Mouse (Mus musculus): ENCODE results near the gene Slc25a13. TPM values are rescaled to one million over a fixed set of nuclear protein-coding genes. Genes with fewer than 3 reads are reported as not detected.

Slc25a13 gene
- polyA plus RNA-seq, 1 experiment from 2014 or later: 50.1 TPM

DNA sequence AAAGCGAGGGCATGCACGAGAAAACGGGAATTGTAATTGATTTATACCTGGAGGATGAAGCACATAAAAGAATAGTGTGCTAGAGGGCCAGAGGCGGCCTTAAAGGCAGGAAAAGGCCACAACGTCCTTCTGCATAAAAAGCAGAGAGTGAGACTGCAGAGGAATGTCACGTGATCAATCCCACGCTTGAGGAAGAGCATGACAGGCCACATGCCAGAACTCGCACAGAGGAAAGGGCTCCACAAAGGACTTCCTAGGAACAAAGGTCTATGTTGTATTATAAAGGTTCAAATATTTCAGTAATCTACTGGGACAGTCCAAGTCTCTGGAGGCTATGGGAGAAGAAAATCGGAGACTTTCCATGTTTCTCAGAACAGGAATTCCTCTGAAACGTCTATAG, 63.5 kb downstream of the Slc25a13 start:
- Histone ChIP-seq H3K4me1 (ENCODE audit: control insufficient read depth, insufficient read depth, low read length) (no peaks in the 10 kb centered on the region), H3K9ac (ENCODE audit: low read length) (no peak overlapping the region), H3K4me2 (ENCODE audit: low read depth, severe bottlenecking) (no peak overlapping the region), H3K27me3 (ENCODE audit: control insufficient read depth, insufficient read depth, low read length) (no peaks in the 10 kb centered on the region), H3K4me3 (ENCODE audit: low read depth, low read length) (no peak overlapping the region), H3K27ac (replicated peaks; ENCODE audit: low read depth, low read length) (no peak overlapping the region), H3K9me3 (ENCODE audit: control insufficient read depth, low read length) (no peaks in the 10 kb centered on the region), H3K36me3 (ENCODE audit: control insufficient read depth, insufficient read depth, low read length) (no peaks in the 10 kb centered on the region; the same call in 1 of the 2 replicates)
- ATAC-seq (ENCODE audit: insufficient number of reproducible peaks, low FRiP score, low TSS enrichment, low read depth) (no peak), DNase-seq (ENCODE audit: low spot score) (no peak)
- WGBS: 76% methylated on average over 10 of the region's 10 CpGs

DNA sequence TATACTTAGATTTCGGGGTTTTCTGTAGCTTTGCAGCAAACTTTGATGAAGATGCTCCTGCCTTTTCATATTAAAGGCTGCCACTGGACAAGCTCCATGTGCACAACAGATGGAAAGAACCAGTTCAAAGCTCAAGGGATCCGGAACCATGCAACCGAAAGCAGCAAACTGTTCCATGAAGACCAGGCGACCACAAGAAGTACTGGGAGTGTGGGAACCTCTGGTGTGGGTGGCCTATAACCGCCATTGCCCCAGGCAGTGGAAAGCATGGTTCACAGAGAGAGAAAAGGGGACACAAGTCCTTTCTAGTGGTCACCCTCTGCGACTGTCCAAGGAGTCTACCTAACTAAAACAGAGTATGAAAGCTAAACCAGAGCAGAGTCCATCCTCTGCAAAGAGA, 66.2 kb downstream of the Slc25a13 start:
- Histone ChIP-seq H3K4me3 (ENCODE audit: low read depth, low read length) (no peak overlapping the region), H3K36me3 (ENCODE audit: control insufficient read depth, insufficient read depth, low read length) (no peaks in the 10 kb centered on the region; the same call in 1 of the 2 replicates), H3K27ac (replicated peaks; ENCODE audit: low read depth, low read length) (no peak overlapping the region), H3K4me1 (ENCODE audit: control insufficient read depth, insufficient read depth, low read length) (no peaks in the 10 kb centered on the region), H3K4me2 (ENCODE audit: low read depth, severe bottlenecking) (no peak overlapping the region), H3K9me3 (ENCODE audit: control insufficient read depth, low read length) (no peaks in the 10 kb centered on the region), H3K27me3 (ENCODE audit: control insufficient read depth, insufficient read depth, low read length) (no peaks in the 10 kb centered on the region), H3K9ac (ENCODE audit: low read length) (no peak overlapping the region)
- no peak for DNase-seq (ENCODE audit: low spot score)
- no peak for ATAC-seq (ENCODE audit: insufficient number of reproducible peaks, low FRiP score, low TSS enrichment, low read depth)
- 92% methylated on average over 6 of the region's 6 CpGs for WGBS

DNA sequence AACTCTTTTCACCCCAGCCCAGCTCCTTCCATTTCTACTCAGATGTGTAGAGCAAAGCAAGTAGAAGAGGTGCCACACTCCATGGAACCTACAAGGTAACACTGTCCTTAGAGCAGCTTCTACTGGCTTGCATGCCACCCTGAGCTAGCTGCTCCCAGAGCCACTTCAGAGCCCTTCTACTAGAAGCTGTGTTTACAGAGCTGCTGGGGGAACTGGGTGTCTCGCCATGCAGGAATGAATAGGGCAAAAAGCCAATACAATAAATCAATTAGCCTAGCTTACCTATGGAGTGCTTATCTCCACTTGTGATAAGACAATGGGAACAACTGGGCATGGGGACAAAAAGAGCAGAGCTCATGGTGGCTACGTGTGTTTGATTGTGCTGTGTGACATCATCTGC, 67.2 kb downstream of the Slc25a13 start:
- H3K9ac ChIP-seq (ENCODE audit: low read length): no peak overlapping the region
- DNase-seq (ENCODE audit: low spot score): no peak
- H3K4me2 ChIP-seq (ENCODE audit: low read depth, severe bottlenecking): no peak overlapping the region
- H3K9me3 ChIP-seq (ENCODE audit: control insufficient read depth, low read length): no peaks in the 10 kb centered on the region
- H3K36me3 ChIP-seq (ENCODE audit: control insufficient read depth, insufficient read depth, low read length): no peaks in the 10 kb centered on the region; the same call in 1 of the 2 replicates
- H3K27ac ChIP-seq (replicated peaks; ENCODE audit: low read depth, low read length): no peak overlapping the region
- H3K4me1 ChIP-seq (ENCODE audit: control insufficient read depth, insufficient read depth, low read length): no peaks in the 10 kb centered on the region
- no peak overlapping the region for H3K4me3 ChIP-seq (ENCODE audit: low read depth, low read length)
- H3K27me3 ChIP-seq (ENCODE audit: control insufficient read depth, insufficient read depth, low read length): no peaks in the 10 kb centered on the region
- 72% methylated on average over 2 of the region's 2 CpGs for WGBS
- ATAC-seq (ENCODE audit: insufficient number of reproducible peaks, low FRiP score, low TSS enrichment, low read depth): no peak

DNA sequence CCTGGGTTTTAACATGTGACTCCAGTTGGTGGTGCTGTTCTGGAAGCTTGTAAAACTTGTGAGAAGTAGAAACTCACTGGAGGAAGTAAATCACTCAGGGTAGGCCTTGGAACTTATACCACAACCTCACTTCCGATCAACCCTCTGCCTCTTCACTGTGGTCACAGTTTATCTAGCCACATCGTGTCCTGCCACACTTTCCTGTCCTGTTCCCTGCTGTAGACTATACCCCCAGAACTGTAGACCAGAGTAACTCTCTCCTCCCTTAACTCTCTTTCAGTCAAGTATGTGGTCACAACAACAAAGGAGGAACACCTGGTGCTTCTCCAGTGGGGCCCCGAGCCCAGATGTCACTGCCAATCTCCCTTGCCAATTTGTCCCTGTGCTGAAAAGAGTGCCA, 67.6 kb downstream of the Slc25a13 start:
- Histone ChIP-seq H3K4me3 (ENCODE audit: low read depth, low read length) (no peak overlapping the region), H3K4me1 (ENCODE audit: control insufficient read depth, insufficient read depth, low read length) (no peaks in the 10 kb centered on the region), H3K27me3 (ENCODE audit: control insufficient read depth, insufficient read depth, low read length) (no peaks in the 10 kb centered on the region), H3K9ac (ENCODE audit: low read length) (no peak overlapping the region), H3K9me3 (ENCODE audit: control insufficient read depth, low read length) (no peaks in the 10 kb centered on the region), H3K27ac (replicated peaks; ENCODE audit: low read depth, low read length) (no peak overlapping the region), H3K4me2 (ENCODE audit: low read depth, severe bottlenecking) (no peak overlapping the region), H3K36me3 (ENCODE audit: control insufficient read depth, insufficient read depth, low read length) (no peaks in the 10 kb centered on the region; the same call in 1 of the 2 replicates)
- WGBS: 86% methylated on average over 3 of the region's 3 CpGs
- DNase-seq (ENCODE audit: low spot score) (no peak), ATAC-seq (ENCODE audit: insufficient number of reproducible peaks, low FRiP score, low TSS enrichment, low read depth) (no peak)

DNA sequence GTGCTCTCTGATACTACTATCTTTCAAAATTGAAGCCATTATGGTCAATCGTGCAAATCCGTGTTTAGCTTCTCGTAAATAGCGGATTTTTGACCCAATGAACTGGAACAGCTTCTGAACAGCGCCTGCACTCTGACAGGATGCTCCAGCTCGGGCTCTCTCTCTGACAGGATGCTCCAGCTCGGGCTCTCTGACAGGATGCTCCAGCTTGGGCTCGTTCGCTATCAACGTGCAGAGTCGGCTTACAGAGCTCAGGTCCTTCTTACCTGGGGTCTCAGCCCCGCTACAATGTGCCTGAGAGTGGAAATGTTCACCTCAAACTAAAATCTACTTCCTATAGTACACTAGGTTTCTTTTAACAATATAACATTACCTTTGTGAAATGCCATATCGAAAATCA, 71.6 kb downstream of the Slc25a13 start:
- 83% methylated on average over 13 of the region's 13 CpGs for WGBS
- Histone ChIP-seq H3K27ac (replicated peaks; ENCODE audit: low read depth, low read length) (no peak overlapping the region), H3K9me3 (ENCODE audit: control insufficient read depth, low read length) (no peaks in the 10 kb centered on the region), H3K4me1 (ENCODE audit: control insufficient read depth, insufficient read depth, low read length) (peaks cover 4% of the 10 kb centered on the region; the same call in 1 of the 2 replicates), H3K9ac (ENCODE audit: low read length) (no peak overlapping the region), H3K36me3 (ENCODE audit: control insufficient read depth, insufficient read depth, low read length) (no peaks in the 10 kb centered on the region; the same call in 1 of the 2 replicates), H3K4me2 (ENCODE audit: low read depth, severe bottlenecking) (no peak overlapping the region), H3K4me3 (ENCODE audit: low read depth, low read length) (no peak overlapping the region), H3K27me3 (ENCODE audit: control insufficient read depth, insufficient read depth, low read length) (no peaks in the 10 kb centered on the region)
- ATAC-seq (ENCODE audit: insufficient number of reproducible peaks, low FRiP score, low TSS enrichment, low read depth) (no peak), DNase-seq (ENCODE audit: low spot score) (no peak)

DNA sequence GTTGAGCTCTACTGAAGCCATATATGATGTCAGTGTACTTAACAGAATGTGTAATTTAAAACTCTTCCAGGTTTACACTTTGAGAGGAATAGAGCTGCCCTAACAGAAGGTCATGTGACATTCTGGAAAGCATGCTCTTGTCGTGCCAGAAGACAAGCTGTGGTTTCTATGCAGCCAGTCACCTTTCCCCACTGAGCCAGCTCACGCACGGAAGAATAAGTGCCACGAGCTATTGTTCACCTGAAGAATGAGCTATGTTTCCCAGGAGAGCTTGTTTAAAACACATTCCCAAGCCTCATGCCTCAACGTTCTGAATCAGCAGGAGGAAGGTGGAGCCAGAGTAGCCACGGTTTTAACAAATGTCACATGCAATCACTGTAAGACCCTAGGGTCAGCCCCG, 73.4 kb downstream of the Slc25a13 start:
- WGBS: 39% methylated on average over 7 of the region's 7 CpGs
- ATAC-seq (ENCODE audit: insufficient number of reproducible peaks, low FRiP score, low TSS enrichment, low read depth) (no peak), DNase-seq (ENCODE audit: low spot score) (no peak)
- no peak overlapping the region for H3K4me2 ChIP-seq (ENCODE audit: low read depth, severe bottlenecking)
- no peak overlapping the region for H3K4me3 ChIP-seq (ENCODE audit: low read depth, low read length)
- 0 out of 2 replicates have a peak, but pooled peaks cover 2% of the 10 kb centered on the region for H3K36me3 ChIP-seq (ENCODE audit: control insufficient read depth, insufficient read depth, low read length)
- H3K27me3 ChIP-seq (ENCODE audit: control insufficient read depth, insufficient read depth, low read length): no peaks in the 10 kb centered on the region
- no peaks in the 10 kb centered on the region for H3K9me3 ChIP-seq (ENCODE audit: control insufficient read depth, low read length)
- no peak overlapping the region for H3K9ac ChIP-seq (ENCODE audit: low read length)
- no peak overlapping the region for H3K27ac ChIP-seq (replicated peaks; ENCODE audit: low read depth, low read length)
- peaks cover 4% of the 10 kb centered on the region; the same call in 1 of the 2 replicates for H3K4me1 ChIP-seq (ENCODE audit: control insufficient read depth, insufficient read depth, low read length)

DNA sequence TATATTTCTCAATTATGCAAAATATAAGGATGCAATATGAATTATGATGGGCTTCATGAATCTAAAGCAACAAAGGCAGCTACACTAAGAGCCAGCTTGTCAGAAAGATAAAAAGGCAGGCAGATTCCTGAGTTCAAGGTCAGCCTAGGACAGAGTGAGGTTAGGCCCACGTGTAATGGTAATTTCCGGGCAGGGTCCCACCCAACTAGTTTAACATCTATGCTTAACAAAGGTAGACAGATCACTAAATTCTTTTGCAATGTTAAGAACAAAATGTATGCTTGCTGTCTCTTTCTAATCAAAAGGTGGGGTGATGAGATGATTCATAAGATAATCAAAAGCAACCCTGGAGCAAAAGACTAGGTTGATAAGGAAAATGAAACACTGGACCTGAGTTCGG, 76.6 kb downstream of the Slc25a13 start:
- Histone ChIP-seq H3K4me1 (ENCODE audit: control insufficient read depth, insufficient read depth, low read length) (peaks cover 4% of the 10 kb centered on the region; the same call in 1 of the 2 replicates), H3K9ac (ENCODE audit: low read length) (no peak overlapping the region), H3K9me3 (ENCODE audit: control insufficient read depth, low read length) (peaks cover 6% of the 10 kb centered on the region; the same call in 1 of the 2 replicates), H3K4me2 (ENCODE audit: low read depth, severe bottlenecking) (no peak overlapping the region), H3K4me3 (ENCODE audit: low read depth, low read length) (no peak overlapping the region), H3K27ac (replicated peaks; ENCODE audit: low read depth, low read length) (no peak overlapping the region), H3K27me3 (ENCODE audit: control insufficient read depth, insufficient read depth, low read length) (no peaks in the 10 kb centered on the region), H3K36me3 (ENCODE audit: control insufficient read depth, insufficient read depth, low read length) (peaks cover 5% of the 10 kb centered on the region; the same call in 1 of the 2 replicates)
- WGBS: 89% methylated on average over 3 of the region's 3 CpGs
- DNase-seq (ENCODE audit: low spot score) (no peak), ATAC-seq (ENCODE audit: insufficient number of reproducible peaks, low FRiP score, low TSS enrichment, low read depth) (no peak)

DNA sequence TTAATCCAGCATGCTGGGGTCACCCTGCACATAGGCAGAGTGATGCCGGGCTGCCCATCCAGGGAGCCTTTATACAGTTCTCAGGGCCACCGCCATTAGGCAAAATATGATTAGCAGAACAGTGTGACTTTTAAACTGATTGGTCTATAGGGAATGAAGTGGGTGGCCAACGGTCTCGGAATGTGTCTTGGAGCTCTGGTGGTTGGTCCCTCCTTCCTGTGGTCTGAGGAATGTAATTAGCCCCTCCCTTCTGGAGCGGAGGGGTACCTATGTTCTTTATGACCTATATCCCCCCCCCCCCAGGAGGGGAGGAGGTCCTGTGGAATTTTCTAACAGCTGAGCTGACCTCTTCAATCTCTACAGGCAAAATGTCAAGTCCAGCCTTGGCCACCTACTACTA, 77.9 kb downstream of the Slc25a13 start:
- Histone ChIP-seq H3K36me3 (ENCODE audit: control insufficient read depth, insufficient read depth, low read length) (peaks cover 5% of the 10 kb centered on the region; the same call in 1 of the 2 replicates), H3K4me1 (ENCODE audit: control insufficient read depth, insufficient read depth, low read length) (peaks cover 4% of the 10 kb centered on the region; the same call in 1 of the 2 replicates), H3K4me3 (ENCODE audit: low read depth, low read length) (no peak overlapping the region), H3K27ac (replicated peaks; ENCODE audit: low read depth, low read length) (no peak overlapping the region), H3K27me3 (ENCODE audit: control insufficient read depth, insufficient read depth, low read length) (no peaks in the 10 kb centered on the region), H3K9ac (ENCODE audit: low read length) (no peak overlapping the region), H3K9me3 (ENCODE audit: control insufficient read depth, low read length) (peaks cover 6% of the 10 kb centered on the region; the same call in 1 of the 2 replicates), H3K4me2 (ENCODE audit: low read depth, severe bottlenecking) (no peak overlapping the region)
- DNase-seq (ENCODE audit: low spot score) (no peak), ATAC-seq (ENCODE audit: insufficient number of reproducible peaks, low FRiP score, low TSS enrichment, low read depth) (no peak)
- 87% methylated on average over 5 of the region's 5 CpGs for WGBS

DNA sequence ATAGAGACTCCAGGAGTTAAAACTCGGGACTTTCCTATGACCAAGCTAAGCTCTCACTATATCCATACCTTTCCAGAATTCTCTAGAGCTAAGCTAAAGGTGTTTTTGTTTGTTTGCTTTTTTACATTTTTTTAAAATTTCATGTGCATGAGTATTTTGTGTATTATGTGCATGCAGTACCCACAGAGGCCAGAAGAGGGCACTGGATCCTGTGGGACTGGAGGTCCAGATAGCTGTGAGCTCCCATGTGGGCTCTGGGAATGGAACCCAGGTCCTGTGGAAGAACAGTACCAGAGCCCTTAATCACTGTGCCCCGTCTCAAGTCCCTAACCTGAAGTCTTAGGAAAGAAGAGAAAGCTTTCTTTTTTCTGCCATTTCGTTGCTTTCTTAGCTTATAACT, 80.2 kb downstream of the Slc25a13 start:
- H3K9ac ChIP-seq (ENCODE audit: low read length): no peak overlapping the region
- ATAC-seq (ENCODE audit: insufficient number of reproducible peaks, low FRiP score, low TSS enrichment, low read depth) (no peak), DNase-seq (ENCODE audit: low spot score) (no peak)
- 95% methylated on average over 3 of the region's 3 CpGs for WGBS
- no peaks in the 10 kb centered on the region for H3K4me1 ChIP-seq (ENCODE audit: control insufficient read depth, insufficient read depth, low read length)
- no peaks in the 10 kb centered on the region for H3K27me3 ChIP-seq (ENCODE audit: control insufficient read depth, insufficient read depth, low read length)
- H3K27ac ChIP-seq (replicated peaks; ENCODE audit: low read depth, low read length): no peak overlapping the region
- peaks cover 6% of the 10 kb centered on the region; the same call in 1 of the 2 replicates for H3K9me3 ChIP-seq (ENCODE audit: control insufficient read depth, low read length)
- H3K4me3 ChIP-seq (ENCODE audit: low read depth, low read length): no peak overlapping the region
- peaks cover 5% of the 10 kb centered on the region; the same call in 1 of the 2 replicates for H3K36me3 ChIP-seq (ENCODE audit: control insufficient read depth, insufficient read depth, low read length)
- H3K4me2 ChIP-seq (ENCODE audit: low read depth, severe bottlenecking): no peak overlapping the region
